10 mouse cellular contexts compared by ENCODE assay signal in the genomic region with DNA sequence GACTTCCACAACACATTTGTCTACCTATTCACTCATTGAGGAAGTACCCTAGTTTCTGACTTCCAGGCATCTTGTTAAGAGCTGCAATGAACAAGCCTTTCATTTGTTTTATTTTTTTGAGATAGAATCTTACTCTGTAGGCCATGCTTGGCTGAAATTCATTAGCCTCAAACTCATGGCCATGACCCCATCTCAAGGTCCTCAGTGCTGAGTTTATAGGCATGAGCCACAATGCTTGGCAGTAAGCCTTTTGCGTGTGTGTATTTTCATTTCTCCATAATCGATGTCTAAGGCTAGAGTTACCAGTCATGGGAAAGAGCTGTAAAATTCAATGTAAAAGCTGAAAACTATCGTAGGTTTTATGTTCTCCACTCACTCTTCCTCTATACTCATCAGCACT.
"Had no signal": no experiment of that assay in that cellular context is flagged by ENCODE, and none has a peak within 500 bp of the region (broad histone marks: within the 10 kb centered on the region; RNA-seq: fewer than 3 reads in every experiment).

No protein-coding gene starts in this region.

- DNase-seq: lung, adult 2 months; lung, postnatal 14 days; lung, postnatal 36 days; right cerebral cortex, postnatal 14 days; thymus, adult 2 months; thymus, postnatal 25 days; thymus, postnatal 4 days had no signal

- ATAC-seq: lung, postnatal 0 days; midbrain, embryonic 13.5 days; midbrain, embryonic 15.5 days had no signal
